Mouse (Mus musculus) embryonic stem cell, embryonic (primary cell): ENCODE measurements around the gene Epyc.

Source experiments
- CTCF ChIA-PET, 4 experiments: fragments of 300-600 bp in 2 of 4; fragments of 350-600 bp in 2 of 4; sonication (Branson Sonifier 250); formaldehyde crosslinking; loops; one replicate each; lab custom pipeline; 2022; ENCODE audit warnings: inconsistent platforms in 2 of 4; lab: Charles Lee
- POLR2A ChIA-PET, 4 experiments: fragments of 300-600 bp in 2 of 4; fragments of 350-600 bp in 2 of 4; sonication (Branson Sonifier 250); formaldehyde crosslinking; loops; one replicate each; lab custom pipeline; 2022; ENCODE audit warnings: antibody characterized with exemption in 4 of 4, inconsistent platforms in 1 of 4; lab: Charles Lee

Epyc gene

GRCm38 (mm10) chr10:97643768-97644167, at the start of gene Epyc:
Epyc (plus strand) TSS chr10:97644068.
- ChIA-PET POLR2A (no interaction called here), CTCF (no interaction called here)

DNA sequence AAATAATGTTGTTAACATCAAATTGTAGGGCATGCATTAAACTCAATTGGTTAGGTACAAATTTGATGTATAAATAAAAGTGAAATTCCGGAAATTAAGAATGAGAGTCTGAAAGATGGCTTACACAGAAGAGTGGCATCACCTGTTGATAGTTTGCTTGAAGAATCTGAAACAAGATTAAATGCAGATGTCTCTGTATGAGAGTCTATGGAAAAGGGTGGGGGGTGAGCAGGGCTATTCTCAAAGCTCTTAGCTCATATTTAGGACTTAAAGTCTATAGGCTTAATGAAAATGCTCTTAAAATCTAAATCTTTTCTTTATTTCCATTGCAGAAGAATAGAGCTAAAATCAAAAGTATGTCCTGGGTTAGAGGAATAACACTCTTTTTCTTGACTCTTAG, 48.2 kb upstream of the Epyc start:
- ChIA-PET POLR2A (no interaction called here), CTCF (no interaction called here)

GRCm38 (mm10) chr10:97601744-97602143, 42.1 kb upstream of the Epyc start:
- ChIA-PET POLR2A (no interaction called here), CTCF (no interaction called here)

GRCm38 (mm10) chr10:97603256-97603655, 40.6 kb upstream of the Epyc start:
- ChIA-PET CTCF (interaction anchor here in 1 of 4 experiments (1.2 kb wide), 1 partner anchor 227 kb away, joined by 3 read pairs; no protein-coding TSS in a partner anchor), POLR2A (no interaction called here)

DNA sequence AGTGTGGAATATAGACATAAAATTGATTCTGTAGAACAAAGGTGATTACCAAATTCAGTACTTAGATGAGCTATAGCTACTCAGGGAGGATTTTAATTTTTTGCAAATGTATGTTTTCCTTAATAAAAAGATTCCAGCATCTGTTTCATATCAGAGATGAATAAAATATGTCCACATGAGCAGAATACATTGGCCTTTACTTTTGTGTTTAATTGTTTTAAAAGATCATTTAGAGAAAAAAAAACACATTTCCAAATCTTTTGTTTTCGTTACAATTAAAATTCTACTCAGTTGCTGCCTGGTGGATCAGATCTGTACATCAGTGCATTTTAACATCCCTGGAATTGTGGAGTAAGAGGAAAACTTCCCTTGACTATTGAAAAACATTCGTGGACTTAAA, 37.3 kb upstream of the Epyc start, which contains the start of gene Kera:
Kera (plus strand) TSS at position 301 of the 400 bp plus-strand sequence.
- CTCF ChIA-PET = no interaction called here
- POLR2A ChIA-PET = interaction anchor here in 1 of 4 experiments (0.6 kb wide), 1 partner anchor 103 kb away, joined by 3 read pairs; no protein-coding TSS in a partner anchor

DNA sequence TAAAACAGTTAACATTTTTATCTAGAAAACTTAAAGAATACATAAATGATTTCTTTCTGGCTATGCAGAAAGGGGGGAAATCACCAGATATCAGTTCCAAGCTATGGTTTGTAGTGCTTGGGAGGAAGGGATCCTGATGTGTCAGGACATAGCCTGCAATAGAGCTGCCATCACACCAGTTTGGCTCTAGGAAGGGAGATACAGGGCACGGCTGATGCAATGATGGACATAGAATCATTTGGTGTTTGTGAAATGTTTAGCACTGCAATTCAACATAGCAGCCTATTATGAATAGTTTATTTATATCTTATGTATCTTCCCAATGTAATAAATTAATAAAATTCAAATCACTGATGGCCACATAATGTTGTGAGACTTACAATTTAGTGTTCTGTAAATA, 21.5 kb upstream of the Epyc start:
- POLR2A ChIA-PET = no interaction called here
- CTCF ChIA-PET = no interaction called here

DNA sequence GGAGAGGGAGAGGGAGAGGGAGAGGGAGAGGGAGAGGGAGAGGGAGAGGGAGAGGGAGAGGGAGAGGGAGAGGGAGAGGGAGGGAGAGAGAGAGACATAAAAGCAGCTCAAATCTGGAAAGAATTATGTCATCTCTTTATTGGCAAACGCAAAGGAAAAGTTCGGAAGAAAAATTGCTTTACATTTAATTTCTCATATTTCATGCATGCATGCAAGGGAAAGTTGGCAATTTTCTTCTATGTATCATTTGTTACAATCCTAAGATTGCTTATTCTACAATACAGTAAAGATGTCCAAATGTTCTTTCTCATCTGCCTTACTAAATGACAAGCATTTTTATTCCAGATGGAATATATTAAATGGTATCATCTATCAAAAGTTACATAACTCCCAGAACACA, 19.5 kb upstream of the Epyc start:
- ChIA-PET CTCF (no interaction called here), POLR2A (no interaction called here)

GRCm38 (mm10) chr10:97625116-97625515, 18.8 kb upstream of the Epyc start:
- ChIA-PET POLR2A (no interaction called here), CTCF (interaction anchor here in 1 of 4 experiments (0.7 kb wide), 1 partner anchor 126 kb away, joined by 3 read pairs; no protein-coding TSS in a partner anchor)

DNA sequence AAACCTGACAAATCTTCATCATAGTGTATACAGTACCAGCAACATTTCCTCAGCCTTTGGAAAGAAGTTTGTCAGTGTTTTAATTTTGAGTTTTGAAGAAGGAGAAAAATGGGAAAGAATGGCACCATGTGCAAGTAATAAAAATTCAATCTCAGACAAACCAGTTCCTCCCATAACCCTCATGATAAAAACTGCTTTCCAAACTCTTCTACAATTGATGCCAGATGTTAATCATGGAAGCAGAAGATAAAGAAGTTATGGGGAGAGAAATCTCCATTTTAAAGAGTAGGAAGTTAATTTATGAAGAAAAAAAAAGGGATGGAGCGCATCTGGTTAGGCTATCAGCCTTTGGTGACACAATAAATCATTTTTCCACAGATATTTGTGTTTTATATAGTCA, 17.3 kb upstream of the Epyc start:
- POLR2A ChIA-PET = no interaction called here
- CTCF ChIA-PET = no interaction called here

GRCm38 (mm10) chr10:97631061-97631460, 12.8 kb upstream of the Epyc start:
- ChIA-PET POLR2A (no interaction called here), CTCF (no interaction called here)

DNA sequence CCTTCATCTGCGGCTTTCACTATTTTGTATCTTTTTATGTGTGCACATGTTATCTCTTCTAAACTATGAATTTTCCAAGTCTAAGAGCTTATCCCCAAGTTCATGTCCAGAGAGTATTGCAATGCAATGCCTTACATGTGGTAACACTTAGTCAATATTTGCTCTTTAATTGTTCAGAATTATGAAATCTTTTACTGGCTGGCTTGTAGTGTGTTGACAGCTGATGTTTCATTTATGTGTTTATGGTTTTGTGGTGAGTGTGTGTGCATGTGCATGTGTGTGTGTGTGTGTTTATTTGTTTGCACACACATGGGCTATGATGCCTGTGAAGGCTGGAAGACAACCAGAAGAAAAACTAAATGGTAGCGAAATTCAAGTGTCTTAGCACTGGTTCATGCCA, 1.9 kb upstream of the Epyc start:
- POLR2A ChIA-PET = no interaction called here
- CTCF ChIA-PET = interaction anchor here in 1 of 4 experiments (0.5 kb wide), 1 partner anchor 74 kb away, joined by 4 read pairs; no protein-coding TSS in a partner anchor

GRCm38 (mm10) chr10:97650334-97650733, 6.5 kb downstream of the Epyc start:
- ChIA-PET POLR2A (no interaction called here), CTCF (no interaction called here)

- ChIA-PET POLR2A (no interaction called here), CTCF (interaction anchor here in 1 of 4 experiments (0.9 kb wide), 1 partner anchor 46 kb away, joined by 7 read pairs; no protein-coding TSS in a partner anchor)
Measured at GRCm38 (mm10) chr10:97659489-97659888, 15.6 kb downstream of the Epyc start.

GRCm38 (mm10) chr10:97668656-97669055, 24.8 kb downstream of the Epyc start:
- ChIA-PET POLR2A (no interaction called here), CTCF (no interaction called here)

DNA sequence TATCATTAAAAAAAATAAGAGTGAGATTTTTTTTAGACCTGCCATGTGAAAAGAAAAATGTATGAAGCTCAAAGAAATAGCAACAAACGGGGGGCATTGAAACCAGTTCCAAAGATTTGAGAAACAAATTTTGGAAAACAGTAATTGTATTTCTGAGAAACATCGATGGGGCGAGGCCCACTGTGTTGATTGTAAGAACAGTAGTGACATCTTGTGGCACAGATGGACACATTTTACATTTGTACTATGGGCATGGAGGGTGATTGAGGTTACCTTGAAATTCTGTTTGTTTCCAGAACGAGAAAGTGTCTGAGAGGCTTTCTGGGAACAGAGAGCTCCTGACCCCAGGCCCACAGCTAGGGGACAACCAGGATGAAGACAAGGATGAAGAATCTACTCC, 26.3 kb downstream of the Epyc start:
- CTCF ChIA-PET = no interaction called here
- POLR2A ChIA-PET = no interaction called here

GRCm38 (mm10) chr10:97673239-97673638, 29.4 kb downstream of the Epyc start:
- POLR2A ChIA-PET = no interaction called here
- CTCF ChIA-PET = no interaction called here

- POLR2A ChIA-PET = no interaction called here
- CTCF ChIA-PET = no interaction called here
Measured at GRCm38 (mm10) chr10:97682981-97683380, 39.1 kb downstream of the Epyc start.

DNA sequence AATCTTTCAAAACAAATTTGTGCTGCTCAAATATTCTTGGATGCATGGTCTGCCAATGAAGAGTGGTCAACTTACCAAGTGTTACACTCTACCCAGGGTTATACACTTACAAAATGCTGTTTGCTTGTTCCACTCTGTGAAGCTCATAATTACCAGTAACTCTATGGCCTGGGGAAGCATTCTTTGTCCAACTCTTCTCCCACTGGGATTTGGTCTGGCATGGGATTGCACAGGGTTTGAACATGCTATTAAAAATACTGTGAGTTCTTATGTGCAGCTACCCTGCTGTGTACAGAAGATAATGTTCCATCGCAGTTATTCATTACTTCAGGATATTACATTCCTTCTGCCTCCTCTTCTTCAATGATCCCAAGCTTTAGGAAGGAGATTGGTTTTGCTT, 43.3 kb downstream of the Epyc start:
- CTCF ChIA-PET = no interaction called here
- POLR2A ChIA-PET = no interaction called here

DNA sequence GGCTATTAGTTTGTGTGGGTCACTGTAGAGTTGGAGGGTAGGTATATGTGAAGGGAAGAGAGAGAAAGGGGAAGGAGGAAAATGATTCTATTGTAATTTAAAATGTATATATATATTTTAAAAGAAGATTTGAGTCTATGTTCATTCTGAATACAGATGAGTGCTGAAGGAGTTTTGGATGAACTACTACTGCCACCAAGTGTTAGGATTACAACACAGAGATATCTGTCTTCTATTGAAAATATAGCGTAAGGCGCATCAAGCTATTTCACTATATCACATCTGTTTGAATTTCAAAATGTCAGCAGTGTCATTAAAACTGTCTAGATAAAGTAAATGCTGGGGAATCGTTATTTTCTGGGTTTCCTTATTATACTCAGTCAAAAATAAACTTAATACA, 45.6 kb downstream of the Epyc start:
- CTCF ChIA-PET = no interaction called here
- POLR2A ChIA-PET = no interaction called here

GRCm38 (mm10) chr10:97692913-97693312, 49.0 kb downstream of the Epyc start, which contains the start of gene Ccer1:
Ccer1 (plus strand) TSS chr10:97693059.
- POLR2A ChIA-PET = no interaction called here
- CTCF ChIA-PET = interaction anchor here in 3 of 4 experiments (0.5 to 0.7 kb wide), 3 partner anchors 317 to 786 kb away, joined by 3 to 7 read pairs (median 4); no protein-coding TSS in a partner anchor

DNA sequence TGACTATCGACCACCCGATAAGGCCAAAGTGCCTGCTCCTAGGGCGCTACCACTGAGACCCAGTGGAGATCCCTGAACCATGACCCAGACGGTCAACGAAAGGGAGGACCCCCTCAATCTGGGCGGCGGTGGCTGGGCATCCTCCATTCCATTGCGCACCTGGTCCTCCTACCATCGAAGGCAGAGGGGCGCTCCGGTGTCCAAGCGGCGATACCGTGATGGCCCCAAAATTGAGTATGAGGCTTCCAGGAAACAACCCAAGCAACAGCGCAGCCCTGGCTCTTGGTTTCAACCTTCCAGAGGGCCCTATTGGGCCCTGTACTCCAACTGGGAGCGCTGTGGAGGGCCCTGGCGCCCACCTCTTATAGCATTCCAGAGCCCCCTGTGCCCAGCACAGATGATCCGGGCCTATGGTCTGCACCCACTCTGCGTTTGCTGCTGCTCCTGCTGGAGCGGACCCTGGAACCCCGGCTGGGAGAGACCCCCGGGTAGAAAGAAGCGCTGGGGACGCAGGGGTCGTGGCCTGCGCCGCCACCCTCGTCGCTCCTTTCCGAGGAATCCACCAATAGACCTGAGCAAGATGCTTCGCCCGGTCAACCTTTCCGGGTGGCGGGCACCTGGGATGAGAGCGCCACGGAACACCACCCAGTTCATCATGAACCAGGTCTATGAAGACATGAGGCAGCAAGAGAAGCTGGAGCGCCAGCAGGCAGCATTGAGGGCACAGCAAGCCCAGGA, 49.7 kb downstream of the Epyc start:
- POLR2A ChIA-PET = no interaction called here
- CTCF ChIA-PET = no interaction called here
